Mouse (Mus musculus) limb, embryonic 14.5 days (tissue): ENCODE measurements around the gene Ntmt1. TPM values are rescaled to one million over a fixed set of nuclear protein-coding genes. Genes with fewer than 3 reads are reported as not detected.
A peak's percentile ranks its signal among the peaks of the same experiment; 100 is the strongest.

Experiments used
- ATAC-seq: fragments of 200-750 bp; cut with Nextera tagmentation; 2 replicates; pipeline ENCODE4 v1.8.0; 2017; ENCODE audit warnings: low read depth, moderate number of reproducible peaks, moderate TSS enrichment; ENCODE audit not compliant: low FRiP score
- DNase-seq: peaks from one replicate; pipeline ENCODE4 v3.0.0-alpha.2; 2015; ENCODE audit warnings: low spot score
- H3K27ac ChIP-seq: fragments of 300-500 bp; sonication (generic); replicated peaks from 2 replicates; pipeline ENCODE4 v1.5.1; 2014; ENCODE audit warnings: low read depth, mild to moderate bottlenecking, low read length, moderate library complexity, mixed read lengths
- H3K27me3 ChIP-seq: fragments of 300-500 bp; sonication (generic); 2 replicates; pipeline ENCODE4 v1.6.1; 2014; ENCODE audit warnings: low read length, mixed read lengths; ENCODE audit not compliant: control insufficient read depth, insufficient read depth
- H3K36me3 ChIP-seq: fragments of 300-500 bp; sonication (generic); 2 replicates; pipeline ENCODE4 v1.6.1; 2014; ENCODE audit warnings: mild to moderate bottlenecking, low read length, moderate library complexity, mixed read lengths; ENCODE audit not compliant: control insufficient read depth, insufficient read depth
- H3K4me1 ChIP-seq: fragments of 300-500 bp; sonication (generic); 2 replicates; pipeline ENCODE4 v1.6.1; 2014; ENCODE audit warnings: antibody characterized with exemption, low read length, mixed read lengths; ENCODE audit not compliant: control insufficient read depth, insufficient read depth
- H3K4me2 ChIP-seq: fragments of 300-500 bp; sonication (generic); replicated peaks from 2 replicates; pipeline ENCODE4 v1.6.1; 2014; ENCODE audit warnings: low read depth, mild to moderate bottlenecking, low read length, moderate library complexity; ENCODE audit not compliant: severe bottlenecking
- H3K4me3 ChIP-seq: fragments of 300-500 bp; sonication (generic); replicated peaks from 2 replicates; pipeline ENCODE4 v1.5.1; 2014; ENCODE audit warnings: low read length
- H3K9ac ChIP-seq: fragments of 300-500 bp; sonication (generic); 2 replicates; pipeline ENCODE4 v1.6.1; 2014; ENCODE audit warnings: mild to moderate bottlenecking, low read depth, low read length, moderate library complexity; ENCODE audit not compliant: severe bottlenecking
- H3K9me3 ChIP-seq: fragments of 300-500 bp; sonication (generic); 2 replicates; pipeline ENCODE4 v1.6.1; 2016; ENCODE audit warnings: low read length; ENCODE audit not compliant: control insufficient read depth
- POLR2A ChIP-seq: fragments of 200-500 bp; IDR thresholded peaks from 2 replicates; pipeline ENCODE4 v1.8.0; 2012; ENCODE audit warnings: inconsistent platforms, mild to moderate bottlenecking, moderate library complexity, borderline replicate concordance; ENCODE audit not compliant: insufficient read depth, insufficient read length; ENCODE audit errors: extremely low read depth
- WGBS: fragments of 180-500 bp; shearing (Covaris S2); extraction: QIAGEN DNeasy Blood & Tissue Kit; methylation state at CpG from one replicate; pipeline ENCODE4 v1.1.7; 2014; 5-methylcytosine and 5-hydroxymethylcytosine counted together
- polyA plus RNA-seq, 2 experiments: library from polyadenylated mRNA; depleted of rRNA in 1 of 2; stranded (reverse) in 1 of 2; unstranded in 1 of 2; fragments of >200 nt; fragmentation: Nextera tagmentation in 1 of 2; extraction: Ambion mirVana in 1 of 2; gene quantifications; 2 replicates each; pipeline versions ENCODE4 v1.2.1 to v1.2.3; 2012 to 2014

Gene Ntmt1
- polyA plus RNA-seq, 2 experiments = 59.5 to 84.2 TPM

DNA sequence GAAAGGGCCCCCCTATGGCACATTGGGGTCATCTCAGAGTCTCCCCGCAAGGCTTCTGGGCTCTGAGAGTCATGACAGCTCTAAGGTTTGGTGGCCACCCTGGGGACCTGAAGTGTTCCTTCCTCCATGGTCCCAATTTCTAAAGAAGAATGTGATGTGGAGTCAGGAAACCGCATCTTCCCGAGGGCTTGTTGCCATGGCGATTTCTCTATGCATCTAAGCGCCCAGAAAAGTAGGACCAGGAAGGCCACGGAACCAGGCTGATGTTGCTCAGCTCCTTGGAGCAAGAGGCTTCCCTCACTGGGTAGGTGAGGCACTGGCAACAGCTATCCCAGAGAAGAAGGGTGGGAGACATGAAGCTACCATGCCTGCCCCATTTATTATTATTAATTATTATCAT lies 49.5 kb downstream of the Ntmt1 start:
- no peak overlapping the region for H3K27ac ChIP-seq
- no peak overlapping the region for H3K9ac ChIP-seq
- TF ChIP-seq POLR2A = no peak
- ATAC-seq (no peak), DNase-seq (no peak)
- no peaks in the 10 kb centered on the region for H3K27me3 ChIP-seq
- WGBS = 65% methylated on average over 6 of the region's 6 CpGs
- no peaks in the 10 kb centered on the region for H3K9me3 ChIP-seq
- no peak overlapping the region for H3K4me2 ChIP-seq
- no peak overlapping the region for H3K4me3 ChIP-seq
- H3K36me3 ChIP-seq = no peaks in the 10 kb centered on the region
- H3K4me1 ChIP-seq = peaks cover 61% of the 10 kb centered on the region

GRCm38 (mm10) chr2:30859782-30860181 lies 52.2 kb downstream of the Ntmt1 start:
- Histone ChIP-seq H3K9ac (no peak overlapping the region), H3K9me3 (no peaks in the 10 kb centered on the region), H3K4me2 (no peak overlapping the region), H3K4me1 (peaks cover 48% of the 10 kb centered on the region), H3K36me3 (no peaks in the 10 kb centered on the region), H3K4me3 (no peak overlapping the region), H3K27ac (no peak overlapping the region; the same call in 1 of the 2 replicates), H3K27me3 (no peaks in the 10 kb centered on the region)
- no peak for TF ChIP-seq POLR2A
- 75% methylated on average over 5 of the region's 5 CpGs for WGBS
- ATAC-seq (no peak), DNase-seq (no peak)

GRCm38 (mm10) chr2:30862081-30862480 lies 54.5 kb downstream of the Ntmt1 start:
- no peaks in the 10 kb centered on the region for H3K27me3 ChIP-seq
- TF ChIP-seq POLR2A = no peak
- ATAC-seq (no peak), DNase-seq (no peak)
- H3K4me2 ChIP-seq = no peak overlapping the region
- peaks cover 45% of the 10 kb centered on the region for H3K4me1 ChIP-seq
- no peak overlapping the region for H3K4me3 ChIP-seq
- H3K36me3 ChIP-seq = no peaks in the 10 kb centered on the region
- no peak overlapping the region for H3K27ac ChIP-seq
- H3K9me3 ChIP-seq = no peaks in the 10 kb centered on the region
- no peak overlapping the region for H3K9ac ChIP-seq
- 88% methylated on average over 4 of the region's 4 CpGs for WGBS

- TF ChIP-seq POLR2A = no peak
- ATAC-seq = no peak
- WGBS = 53% methylated on average over 9 of the region's 9 CpGs
- Histone ChIP-seq H3K4me1 (peaks cover 32% of the 10 kb centered on the region), H3K9ac (no peak overlapping the region), H3K4me3 (no peak overlapping the region), H3K27me3 (no peaks in the 10 kb centered on the region), H3K27ac (peak overlapping the region; percentile 81; the same call in 1 of the 2 replicates), H3K4me2 (no peak overlapping the region), H3K36me3 (no peaks in the 10 kb centered on the region), H3K9me3 (no peaks in the 10 kb centered on the region)
- no peak for DNase-seq
Measured at GRCm38 (mm10) chr2:30863574-30863973, 55.9 kb downstream of the Ntmt1 start.

DNA sequence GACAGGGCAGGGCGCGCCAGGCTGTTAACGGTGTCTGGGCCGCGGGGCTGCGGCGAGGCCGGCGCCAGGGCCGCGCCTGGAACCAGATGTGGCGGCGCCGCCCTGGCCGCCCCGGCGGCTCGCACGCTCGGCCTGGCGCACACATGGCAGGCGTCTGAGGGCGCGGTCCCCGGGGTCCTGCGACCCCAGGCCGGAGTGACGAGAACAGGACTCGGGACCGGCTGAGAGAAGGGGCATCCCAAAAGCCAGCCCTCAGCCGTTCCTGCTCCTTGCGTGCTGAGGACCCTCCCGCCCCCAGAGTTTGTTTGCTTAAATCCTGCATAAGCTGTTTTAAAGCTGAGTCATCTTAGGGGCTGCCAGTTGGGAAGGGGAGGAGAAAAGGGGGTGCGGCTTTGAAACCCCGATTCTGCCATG lies 57.3 kb downstream of the Ntmt1 start:
- peaks cover 22% of the 10 kb centered on the region for H3K4me1 ChIP-seq
- H3K4me3 ChIP-seq = peak overlapping the region; percentile 32
- H3K27me3 ChIP-seq = no peaks in the 10 kb centered on the region
- TF ChIP-seq POLR2A = no peak
- H3K9ac ChIP-seq = peak overlapping the region; percentile 55
- DNase-seq = no peak
- WGBS = 2% methylated on average over 34 of the region's 35 CpGs
- no peaks in the 10 kb centered on the region for H3K9me3 ChIP-seq
- H3K27ac ChIP-seq = peak overlapping the region; percentile 81
- peak overlapping the region; percentile 57 for H3K4me2 ChIP-seq
- H3K36me3 ChIP-seq = no peaks in the 10 kb centered on the region
- peak; percentile 56 for ATAC-seq

GRCm38 (mm10) chr2:30865426-30865825 lies 57.8 kb downstream of the Ntmt1 start:
- Histone ChIP-seq H3K9me3 (no peaks in the 10 kb centered on the region), H3K4me2 (peak overlapping the region; percentile 57; the same call in 1 of the 2 replicates), H3K27ac (peak overlapping the region; percentile 81), H3K27me3 (no peaks in the 10 kb centered on the region), H3K9ac (no peak overlapping the region), H3K36me3 (no peaks in the 10 kb centered on the region), H3K4me3 (no peak overlapping the region), H3K4me1 (peaks cover 25% of the 10 kb centered on the region)
- no peak for TF ChIP-seq POLR2A
- no peak for DNase-seq
- no peak for ATAC-seq
- 37% methylated on average over 3 of the region's 3 CpGs for WGBS
